Mouse (Mus musculus) forebrain, embryonic 13.5 days (tissue): ENCODE data around the gene Sema3a. TPM values are rescaled to one million over a fixed set of nuclear protein-coding genes. Genes with fewer than 3 reads are reported as not detected.

ENCODE experiments used
- ATAC-seq: fragments of 200-750 bp; cut with Nextera tagmentation; 2 replicates; pipeline ENCODE4 v1.8.0; 2017
- H3K27ac ChIP-seq: fragments of 300-500 bp; sonication (generic); 2 replicates; pipeline ENCODE4 v1.5.1; 2015; ENCODE audit warnings: inconsistent platforms, mild to moderate bottlenecking, moderate library complexity
- H3K27me3 ChIP-seq: fragments of 300-500 bp; sonication (generic); 2 replicates; pipeline ENCODE4 v1.6.1; 2015; ENCODE audit warnings: mild to moderate bottlenecking, inconsistent platforms
- H3K36me3 ChIP-seq: fragments of 300-500 bp; sonication (generic); 2 replicates; pipeline ENCODE4 v1.6.1; 2015; ENCODE audit warnings: mild to moderate bottlenecking, inconsistent platforms; ENCODE audit not compliant: poor library complexity, severe bottlenecking
- H3K4me1 ChIP-seq: fragments of 300-500 bp; sonication (generic); 2 replicates; pipeline ENCODE4 v1.6.1; 2015; ENCODE audit warnings: inconsistent platforms
- H3K4me2 ChIP-seq: fragments of 300-500 bp; sonication (generic); 2 replicates; pipeline ENCODE4 v1.6.1; 2015; ENCODE audit warnings: inconsistent platforms, mild to moderate bottlenecking, moderate library complexity
- H3K4me3 ChIP-seq: fragments of 300-500 bp; sonication (generic); 2 replicates; pipeline ENCODE4 v1.5.1; 2015; ENCODE audit warnings: mild to moderate bottlenecking, inconsistent platforms
- H3K9ac ChIP-seq: fragments of 300-500 bp; sonication (generic); 2 replicates; pipeline ENCODE4 v1.6.1; 2015; ENCODE audit warnings: mild to moderate bottlenecking, inconsistent platforms
- H3K9me3 ChIP-seq: fragments of 300-500 bp; sonication (generic); replicated peaks from 2 replicates; pipeline ENCODE4 v1.6.1; 2016; ENCODE audit warnings: inconsistent platforms
- WGBS: fragments of 180-500 bp; shearing (Covaris S2); methylation state at CpG from one replicate; pipeline ENCODE4 v1.1.7; 2015; 5-methylcytosine and 5-hydroxymethylcytosine counted together
- polyA plus RNA-seq: library from polyadenylated mRNA; unstranded; fragments of >200 nt; fragmentation: Nextera tagmentation; extraction: Ambion mirVana; gene quantifications from 2 replicates; pipeline ENCODE4 v1.2.1, GENCODE M21; 2015

Gene Sema3a
- polyA plus RNA-seq, 1 experiment from 2014 or later, result 13.2 TPM

- Histone ChIP-seq H3K4me1 (no peaks in the 10 kb centered on the region), H3K4me2 (no peak overlapping the region), H3K27ac (no peak overlapping the region), H3K36me3 (no peaks in the 10 kb centered on the region), H3K27me3 (no peaks in the 10 kb centered on the region), H3K9me3 (no peaks in the 10 kb centered on the region), H3K4me3 (no peak overlapping the region), H3K9ac (no peak overlapping the region)
- WGBS, result 95% methylated on average over 1 of the region's 1 CpGs
- no peak for ATAC-seq
These were observed 212.5 kb downstream of the Sema3a start for GRCm38 (mm10) chr5:13337665-13338064.

GRCm38 (mm10) chr5:13347068-13347467, 221.9 kb downstream of the Sema3a start:
- H3K4me1 ChIP-seq, result no peaks in the 10 kb centered on the region
- H3K27ac ChIP-seq, result no peak overlapping the region
- H3K27me3 ChIP-seq, result no peaks in the 10 kb centered on the region
- H3K4me3 ChIP-seq, result no peak overlapping the region
- ATAC-seq, result no peak
- no peak overlapping the region for H3K4me2 ChIP-seq
- H3K36me3 ChIP-seq, result no peaks in the 10 kb centered on the region
- H3K9ac ChIP-seq, result no peak overlapping the region
- 88% methylated on average over 4 of the region's 4 CpGs for WGBS
- no peaks in the 10 kb centered on the region for H3K9me3 ChIP-seq

- Histone ChIP-seq H3K9me3 (no peaks in the 10 kb centered on the region), H3K4me1 (no peaks in the 10 kb centered on the region), H3K27ac (no peak overlapping the region), H3K9ac (no peak overlapping the region), H3K4me3 (no peak overlapping the region), H3K36me3 (no peaks in the 10 kb centered on the region), H3K27me3 (no peaks in the 10 kb centered on the region), H3K4me2 (no peak overlapping the region)
- 49% methylated on average over 4 of the region's 4 CpGs for WGBS
- no peak for ATAC-seq
These were observed 226.4 kb downstream of the Sema3a start for GRCm38 (mm10) chr5:13351611-13352010.

DNA sequence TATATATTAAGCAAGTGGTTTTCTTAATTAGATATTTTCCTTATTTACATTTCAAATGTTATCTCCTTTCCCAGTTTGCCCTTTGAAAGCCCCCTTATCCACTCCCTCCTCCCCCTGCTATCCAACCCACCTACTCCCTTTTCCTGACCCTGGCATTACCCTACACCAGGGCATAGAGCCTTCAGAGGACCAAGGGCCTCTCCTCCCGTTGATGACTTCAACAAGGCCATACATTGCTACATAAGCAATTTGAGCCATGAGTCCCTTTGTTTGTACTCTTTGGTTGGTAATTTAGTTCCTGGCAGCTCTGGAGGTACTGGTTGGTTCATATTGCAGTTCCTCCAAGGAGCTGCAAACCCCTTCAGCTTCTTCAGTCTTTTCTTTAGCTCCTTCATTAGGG, 227.8 kb downstream of the Sema3a start:
- WGBS, result 58% methylated on average over 1 of the region's 1 CpGs
- no peak overlapping the region for H3K4me2 ChIP-seq
- H3K9me3 ChIP-seq, result no peaks in the 10 kb centered on the region
- no peak for ATAC-seq
- no peak overlapping the region for H3K4me3 ChIP-seq
- no peak overlapping the region for H3K9ac ChIP-seq
- H3K4me1 ChIP-seq, result no peaks in the 10 kb centered on the region
- no peak overlapping the region for H3K27ac ChIP-seq
- H3K27me3 ChIP-seq, result no peaks in the 10 kb centered on the region
- H3K36me3 ChIP-seq, result no peaks in the 10 kb centered on the region

- Histone ChIP-seq H3K27ac (no peak overlapping the region), H3K27me3 (no peaks in the 10 kb centered on the region), H3K4me1 (no peaks in the 10 kb centered on the region), H3K36me3 (no peaks in the 10 kb centered on the region), H3K9me3 (no peaks in the 10 kb centered on the region), H3K4me3 (no peak overlapping the region), H3K4me2 (no peak overlapping the region), H3K9ac (no peak overlapping the region)
- WGBS, result 84% methylated on average over 1 of the region's 1 CpGs
- no peak for ATAC-seq
These were observed 228.3 kb downstream of the Sema3a start for GRCm38 (mm10) chr5:13353539-13353938.

GRCm38 (mm10) chr5:13354913-13355312, 229.7 kb downstream of the Sema3a start:
- WGBS, result 89% methylated on average over 1 of the region's 1 CpGs
- no peaks in the 10 kb centered on the region for H3K9me3 ChIP-seq
- H3K27me3 ChIP-seq, result no peaks in the 10 kb centered on the region
- no peaks in the 10 kb centered on the region for H3K4me1 ChIP-seq
- H3K36me3 ChIP-seq, result no peaks in the 10 kb centered on the region
- no peak overlapping the region for H3K4me3 ChIP-seq
- no peak for ATAC-seq
- no peak overlapping the region for H3K4me2 ChIP-seq
- H3K27ac ChIP-seq, result no peak overlapping the region
- no peak overlapping the region for H3K9ac ChIP-seq

DNA sequence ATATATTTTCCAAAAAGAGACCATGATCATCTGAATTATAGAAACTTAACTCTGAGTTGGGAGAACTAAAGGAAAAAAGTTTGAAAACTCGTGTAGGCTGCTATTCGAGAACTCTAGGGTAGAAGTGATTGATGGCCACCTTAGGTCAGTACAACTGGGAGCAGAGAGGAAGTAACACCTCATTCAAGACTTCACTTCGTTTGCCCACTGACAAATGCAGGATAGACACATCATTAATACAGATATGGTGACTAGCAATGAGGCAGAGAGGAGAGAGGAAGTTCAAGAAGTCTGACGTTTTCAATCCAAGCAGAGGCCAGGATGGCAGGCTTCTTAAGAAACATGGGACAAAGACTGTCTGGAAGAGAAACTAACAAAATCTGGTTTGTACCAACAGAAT, 233.6 kb downstream of the Sema3a start:
- H3K4me3 ChIP-seq, result no peak overlapping the region
- H3K36me3 ChIP-seq, result no peaks in the 10 kb centered on the region
- WGBS, result 66% methylated on average over 4 of the region's 4 CpGs
- no peak for ATAC-seq
- H3K9me3 ChIP-seq, result no peaks in the 10 kb centered on the region
- no peaks in the 10 kb centered on the region for H3K4me1 ChIP-seq
- no peak overlapping the region for H3K9ac ChIP-seq
- no peak overlapping the region for H3K4me2 ChIP-seq
- H3K27me3 ChIP-seq, result no peaks in the 10 kb centered on the region
- no peak overlapping the region for H3K27ac ChIP-seq

- H3K27me3 ChIP-seq, result no peaks in the 10 kb centered on the region
- H3K4me1 ChIP-seq, result no peaks in the 10 kb centered on the region
- no peaks in the 10 kb centered on the region for H3K9me3 ChIP-seq
- no peak overlapping the region for H3K9ac ChIP-seq
- no peak overlapping the region for H3K4me3 ChIP-seq
- H3K36me3 ChIP-seq, result no peaks in the 10 kb centered on the region
- no peak overlapping the region for H3K4me2 ChIP-seq
- ATAC-seq, result no peak
- H3K27ac ChIP-seq, result no peak overlapping the region
- 36% methylated on average over 3 of the region's 3 CpGs for WGBS
These were observed 235.5 kb downstream of the Sema3a start for GRCm38 (mm10) chr5:13360711-13361110.

GRCm38 (mm10) chr5:13365108-13365507, 239.9 kb downstream of the Sema3a start:
- no peak overlapping the region for H3K27ac ChIP-seq
- no peak overlapping the region for H3K4me2 ChIP-seq
- no peak overlapping the region for H3K4me3 ChIP-seq
- WGBS, result 94% methylated on average over 2 of the region's 2 CpGs
- no peak overlapping the region for H3K9ac ChIP-seq
- ATAC-seq, result no peak
- H3K36me3 ChIP-seq, result no peaks in the 10 kb centered on the region
- H3K9me3 ChIP-seq, result no peaks in the 10 kb centered on the region
- no peaks in the 10 kb centered on the region for H3K4me1 ChIP-seq
- no peaks in the 10 kb centered on the region for H3K27me3 ChIP-seq

DNA sequence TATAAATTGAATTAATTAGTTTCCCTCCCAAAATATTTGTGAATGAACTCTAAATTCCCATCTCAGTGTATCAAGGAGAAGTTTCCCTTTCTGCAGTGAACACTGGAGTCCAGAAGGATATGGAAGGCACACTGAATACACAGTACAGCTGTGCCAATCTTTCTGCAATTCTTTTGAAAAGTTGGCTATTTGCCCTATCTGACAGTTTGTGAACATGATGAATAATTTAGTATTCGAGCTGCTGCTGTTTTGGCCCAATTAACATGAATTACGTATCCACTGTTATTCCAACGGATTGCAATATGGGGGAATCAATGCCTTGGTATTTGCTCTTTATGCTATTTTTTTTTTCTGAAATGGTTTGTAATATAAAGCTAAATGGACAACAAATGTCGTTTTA, 254.0 kb downstream of the Sema3a start:
- H3K4me2 ChIP-seq, result no peak overlapping the region
- no peaks in the 10 kb centered on the region for H3K4me1 ChIP-seq
- no peaks in the 10 kb centered on the region for H3K36me3 ChIP-seq
- no peak overlapping the region for H3K4me3 ChIP-seq
- no peak overlapping the region for H3K27ac ChIP-seq
- no peak overlapping the region for H3K9ac ChIP-seq
- H3K9me3 ChIP-seq, result no peaks in the 10 kb centered on the region
- WGBS, result 61% methylated on average over 4 of the region's 4 CpGs
- H3K27me3 ChIP-seq, result no peaks in the 10 kb centered on the region
- ATAC-seq, result peak; percentile 89

DNA sequence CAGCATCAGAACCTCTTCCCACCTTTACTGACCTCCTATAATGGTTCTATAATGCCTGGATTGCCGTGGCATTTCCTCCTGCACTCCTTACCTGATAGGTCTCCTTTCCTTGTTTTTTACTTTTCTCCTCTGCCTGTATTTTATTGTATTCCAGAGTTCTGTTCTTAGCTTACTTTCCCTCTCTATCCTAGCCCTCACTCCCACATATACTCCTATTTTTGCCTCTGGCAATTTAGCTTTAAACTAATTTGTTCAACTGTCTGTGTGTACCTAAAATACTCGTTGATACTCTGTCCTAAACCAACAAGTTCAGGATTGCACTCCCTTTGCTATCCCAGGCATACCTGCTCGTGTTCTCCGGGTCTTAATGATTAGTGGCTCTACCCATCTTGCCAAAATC, 258.8 kb downstream of the Sema3a start:
- Histone ChIP-seq H3K27me3 (no peaks in the 10 kb centered on the region), H3K36me3 (no peaks in the 10 kb centered on the region), H3K4me3 (no peak overlapping the region), H3K9me3 (no peaks in the 10 kb centered on the region), H3K9ac (no peak overlapping the region), H3K27ac (no peak overlapping the region), H3K4me1 (no peaks in the 10 kb centered on the region), H3K4me2 (no peak overlapping the region)
- WGBS, result 85% methylated on average over 4 of the region's 4 CpGs
- no peak for ATAC-seq

- Histone ChIP-seq H3K9me3 (no peaks in the 10 kb centered on the region), H3K4me1 (no peaks in the 10 kb centered on the region), H3K9ac (no peak overlapping the region), H3K27me3 (no peaks in the 10 kb centered on the region), H3K4me2 (no peak overlapping the region), H3K4me3 (no peak overlapping the region), H3K27ac (no peak overlapping the region), H3K36me3 (no peaks in the 10 kb centered on the region)
- 67% methylated on average over 4 of the region's 4 CpGs for WGBS
- ATAC-seq, result no peak
These were observed 259.5 kb downstream of the Sema3a start for GRCm38 (mm10) chr5:13384714-13385113.

DNA sequence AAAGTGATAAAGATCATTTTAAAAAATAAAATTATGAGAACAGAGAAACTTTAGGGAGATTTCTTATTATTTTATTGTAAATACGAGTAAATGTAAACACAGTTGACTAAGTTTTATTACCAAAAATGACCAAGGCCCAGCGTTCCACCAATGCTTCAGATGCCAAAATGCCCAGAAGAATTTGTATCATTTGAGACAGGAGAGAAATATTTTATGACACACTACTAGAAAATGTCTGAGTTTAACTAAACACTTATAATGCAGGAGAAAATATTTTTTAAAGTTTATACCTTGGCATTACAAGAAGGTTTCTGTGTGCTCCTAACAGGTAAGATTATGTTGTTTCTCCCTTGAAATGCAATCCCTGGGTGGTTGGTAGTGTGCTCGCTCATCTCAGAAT, 261.4 kb downstream of the Sema3a start:
- 91% methylated on average over 3 of the region's 3 CpGs for WGBS
- no peak overlapping the region for H3K4me3 ChIP-seq
- H3K9ac ChIP-seq, result no peak overlapping the region
- no peaks in the 10 kb centered on the region for H3K9me3 ChIP-seq
- H3K27ac ChIP-seq, result no peak overlapping the region
- no peaks in the 10 kb centered on the region for H3K4me1 ChIP-seq
- H3K27me3 ChIP-seq, result no peaks in the 10 kb centered on the region
- no peak overlapping the region for H3K4me2 ChIP-seq
- no peak for ATAC-seq
- H3K36me3 ChIP-seq, result no peaks in the 10 kb centered on the region
